Mouse (Mus musculus): ENCODE data around the gene Gapt. TPM values are rescaled to one million over a fixed set of nuclear protein-coding genes. Genes with fewer than 3 reads are reported as not detected.
"Not testable (repeated sequence)": the region's sequence is repeated elsewhere in the genome, so short reads cannot be mapped to it uniquely, and the experiment has no call there.

The Gapt gene
- polyA plus RNA-seq, 1 experiment from 2014 or later, result 0.38 TPM

DNA sequence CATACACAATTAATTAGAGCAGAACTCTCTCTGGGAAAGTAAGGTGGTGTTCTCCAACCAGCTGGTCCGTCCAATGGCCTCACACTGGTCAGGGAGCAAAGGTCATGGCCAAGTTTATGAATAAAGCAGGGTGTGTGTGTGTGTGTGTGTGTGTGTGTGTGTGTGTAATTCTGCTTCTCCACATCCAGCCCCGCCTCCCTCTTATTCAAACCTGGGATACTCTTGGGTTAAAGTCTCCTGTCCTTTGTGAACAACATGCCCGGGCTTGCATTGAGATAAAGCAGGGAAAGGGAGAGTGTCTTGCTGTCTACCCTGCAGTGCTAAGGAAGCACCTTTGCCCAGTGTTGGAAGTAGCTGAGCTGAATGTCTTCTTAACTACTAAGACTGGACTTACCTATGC lies 35.6 kb upstream of the Gapt start:
- 52% methylated on average over 3 of the region's 3 CpGs for WGBS
- no peak for ATAC-seq (replicated peaks; ENCODE audit: low FRiP score)
- Histone ChIP-seq H3K4me3 (replicated peaks) (no peak overlapping the region), H3K4me2 (no peak overlapping the region), H3K27ac (no peak overlapping the region), H3K4me1 (peaks cover 7% of the 10 kb centered on the region), H3K9ac (no peak overlapping the region), H3K36me3 (peaks cover 4% of the 10 kb centered on the region), H3K27me3 (peaks cover 5% of the 10 kb centered on the region; the same call in 1 of the 2 replicates), H3K9me3 (replicated peaks) (no peaks in the 10 kb centered on the region)

GRCm38 (mm10) chr13:110392210-110392609 lies 35.2 kb upstream of the Gapt start:
- Histone ChIP-seq H3K9ac (no peak overlapping the region), H3K36me3 (no peaks in the 10 kb centered on the region), H3K4me2 (no peak overlapping the region), H3K27ac (no peak overlapping the region), H3K4me1 (peaks cover 7% of the 10 kb centered on the region), H3K4me3 (replicated peaks) (no peak overlapping the region), H3K27me3 (peaks cover 5% of the 10 kb centered on the region; the same call in 1 of the 2 replicates), H3K9me3 (replicated peaks) (no peaks in the 10 kb centered on the region)
- WGBS, result 21% methylated on average over 8 of the region's 8 CpGs
- ATAC-seq (replicated peaks; ENCODE audit: low FRiP score), result no peak

DNA sequence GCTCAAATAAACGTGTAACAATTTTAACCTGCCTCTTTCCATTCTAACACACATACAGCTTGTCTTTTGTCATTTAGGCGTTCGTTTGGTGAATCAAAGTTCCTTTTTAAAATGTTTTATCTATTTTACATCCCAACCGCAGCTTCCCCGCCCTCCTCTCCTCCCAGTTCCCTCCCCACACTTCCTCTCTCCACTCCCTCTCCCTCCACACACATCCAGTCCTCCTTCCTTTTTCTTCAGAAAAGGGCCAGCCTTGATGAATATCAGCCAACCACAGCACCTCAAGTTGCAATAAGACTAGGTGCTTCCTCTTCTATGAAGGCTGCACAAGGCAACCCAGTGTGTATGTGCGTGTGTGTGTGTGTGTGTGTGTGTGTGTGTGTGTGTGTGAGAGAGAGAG lies 27.5 kb upstream of the Gapt start:
- ATAC-seq (replicated peaks; ENCODE audit: low FRiP score), result no peak
- H3K9ac ChIP-seq, result no peak overlapping the region
- H3K4me3 ChIP-seq (replicated peaks), result no peak overlapping the region
- H3K9me3 ChIP-seq (replicated peaks), result no peaks in the 10 kb centered on the region
- no peak overlapping the region for H3K4me2 ChIP-seq
- no peaks in the 10 kb centered on the region for H3K36me3 ChIP-seq
- H3K27me3 ChIP-seq, result no peaks in the 10 kb centered on the region
- no peak overlapping the region for H3K27ac ChIP-seq
- 74% methylated on average over 6 of the region's 6 CpGs for WGBS
- H3K4me1 ChIP-seq, result no peaks in the 10 kb centered on the region

DNA sequence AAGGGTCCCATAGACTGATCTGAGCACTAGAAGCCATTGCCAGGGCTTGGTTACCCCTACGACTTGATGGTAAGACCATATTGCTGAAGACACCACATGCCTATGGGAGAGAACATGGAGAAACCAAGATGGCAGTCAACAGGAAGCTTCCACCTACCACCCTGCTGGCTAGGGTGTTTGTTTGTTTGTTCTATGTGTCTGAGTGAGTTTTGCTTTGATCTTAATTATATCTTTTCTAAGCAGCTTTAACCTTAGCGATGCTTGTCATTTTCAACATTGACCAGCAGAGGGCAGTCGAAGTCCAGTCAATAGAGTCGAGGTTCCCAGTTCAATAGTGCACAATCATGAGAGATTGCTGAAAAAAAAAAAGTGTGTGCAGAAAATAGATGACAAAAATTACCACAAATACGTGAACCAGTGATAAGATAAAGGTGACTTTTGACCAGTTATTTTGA lies 25.5 kb upstream of the Gapt start:
- ATAC-seq (replicated peaks; ENCODE audit: low FRiP score), result 0 out of 2 replicates have a peak, but pooled peaks have one; percentile 9
- H3K27me3 ChIP-seq, result no peaks in the 10 kb centered on the region
- H3K9ac ChIP-seq, result no peak overlapping the region
- no peaks in the 10 kb centered on the region for H3K4me1 ChIP-seq
- no peaks in the 10 kb centered on the region for H3K36me3 ChIP-seq
- no peaks in the 10 kb centered on the region for H3K9me3 ChIP-seq (replicated peaks)
- H3K4me3 ChIP-seq (replicated peaks), result no peak overlapping the region
- no peak overlapping the region for H3K27ac ChIP-seq
- 21% methylated on average over 5 of the region's 5 CpGs for WGBS
- H3K4me2 ChIP-seq, result no peak overlapping the region

- WGBS, result 96% methylated on average over 1 of the region's 1 CpGs
- Histone ChIP-seq H3K36me3 (no peaks in the 10 kb centered on the region), H3K27me3 (no peaks in the 10 kb centered on the region), H3K4me3 (replicated peaks) (no peak overlapping the region), H3K9me3 (replicated peaks) (no peaks in the 10 kb centered on the region), H3K9ac (no peak overlapping the region), H3K27ac (no peak overlapping the region), H3K4me2 (no peak overlapping the region), H3K4me1 (no peaks in the 10 kb centered on the region)
- ATAC-seq (replicated peaks; ENCODE audit: low FRiP score), result no peak
These were observed 12.7 kb upstream of the Gapt start for GRCm38 (mm10) chr13:110369673-110370072.

DNA sequence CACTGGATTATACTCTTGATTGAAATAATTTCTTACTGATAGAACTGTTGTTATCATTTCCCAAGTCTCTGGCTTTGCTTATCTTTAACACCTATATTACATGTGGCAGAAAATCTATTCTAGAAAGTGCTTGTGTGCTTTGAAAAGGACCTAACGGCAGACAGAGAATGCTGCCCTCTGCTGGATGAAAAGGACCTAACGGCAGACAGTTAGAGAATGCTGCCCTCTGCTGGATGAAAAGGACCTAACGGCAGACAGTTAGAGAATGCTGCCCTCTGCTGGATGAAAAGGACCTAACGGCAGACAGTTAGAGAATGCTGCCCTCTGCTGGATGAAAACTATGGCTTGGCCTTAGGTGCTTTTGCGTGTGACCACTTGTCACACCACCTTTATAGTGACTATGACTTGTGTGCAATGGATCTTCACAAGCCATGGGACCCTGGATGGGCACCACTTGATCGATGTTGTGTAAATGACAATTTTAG lies 11.6 kb upstream of the Gapt start:
- not testable (repeated sequence) for ATAC-seq (replicated peaks; ENCODE audit: low FRiP score); H3K4me2 ChIP-seq; H3K9ac ChIP-seq; H3K4me3 ChIP-seq (replicated peaks); H3K9me3 ChIP-seq (replicated peaks); H3K4me1 ChIP-seq; H3K36me3 ChIP-seq; H3K27me3 ChIP-seq; H3K27ac ChIP-seq
- WGBS, result 56% methylated on average over 6 of the region's 6 CpGs

GRCm38 (mm10) chr13:110367961-110368555 lies 11.1 kb upstream of the Gapt start:
- no peaks in the 10 kb centered on the region for H3K9me3 ChIP-seq (replicated peaks)
- H3K27me3 ChIP-seq, result no peaks in the 10 kb centered on the region
- no peak overlapping the region for H3K27ac ChIP-seq
- no peaks in the 10 kb centered on the region for H3K36me3 ChIP-seq
- H3K4me2 ChIP-seq, result no peak overlapping the region
- H3K4me1 ChIP-seq, result no peaks in the 10 kb centered on the region
- no peak overlapping the region for H3K4me3 ChIP-seq (replicated peaks)
- no peak overlapping the region for H3K9ac ChIP-seq
- 87% methylated on average over 3 of the region's 3 CpGs for WGBS
- ATAC-seq (replicated peaks; ENCODE audit: low FRiP score), result no peak

DNA sequence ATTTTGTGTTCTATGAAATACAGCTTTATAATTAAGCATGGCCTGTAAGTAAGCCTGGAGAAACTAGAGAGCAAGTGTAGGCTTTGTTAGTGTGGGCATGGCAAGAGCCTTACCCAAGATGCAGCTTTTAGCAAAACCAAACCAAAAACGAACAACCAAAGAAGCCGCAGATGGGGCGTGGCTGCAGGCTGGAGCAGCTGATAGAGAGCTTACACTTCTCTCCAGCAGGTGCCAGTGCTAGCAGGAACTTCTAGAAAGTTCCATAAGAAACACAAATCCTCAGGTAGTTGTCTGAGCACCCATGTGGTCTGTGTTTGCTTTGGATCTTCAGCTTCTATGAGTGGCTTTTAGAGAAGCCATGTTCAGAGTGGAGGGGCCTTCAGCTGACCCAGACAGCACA lies 9.5 kb upstream of the Gapt start:
- no peak overlapping the region for H3K9ac ChIP-seq
- H3K4me2 ChIP-seq, result no peak overlapping the region
- ATAC-seq (replicated peaks; ENCODE audit: low FRiP score), result no peak
- no peaks in the 10 kb centered on the region for H3K27me3 ChIP-seq
- WGBS, result 89% methylated on average over 3 of the region's 3 CpGs
- H3K36me3 ChIP-seq, result no peaks in the 10 kb centered on the region
- no peak overlapping the region for H3K4me3 ChIP-seq (replicated peaks)
- no peaks in the 10 kb centered on the region for H3K4me1 ChIP-seq
- no peaks in the 10 kb centered on the region for H3K9me3 ChIP-seq (replicated peaks)
- no peak overlapping the region for H3K27ac ChIP-seq

GRCm38 (mm10) chr13:110363722-110364121 lies 6.7 kb upstream of the Gapt start:
- Histone ChIP-seq H3K4me2 (no peak overlapping the region), H3K9ac (no peak overlapping the region), H3K36me3 (no peaks in the 10 kb centered on the region), H3K4me1 (no peaks in the 10 kb centered on the region), H3K27me3 (no peaks in the 10 kb centered on the region), H3K4me3 (replicated peaks) (no peak overlapping the region), H3K9me3 (replicated peaks) (no peaks in the 10 kb centered on the region), H3K27ac (no peak overlapping the region)
- ATAC-seq (replicated peaks; ENCODE audit: low FRiP score), result no peak
- 80% methylated on average over 6 of the region's 6 CpGs for WGBS

DNA sequence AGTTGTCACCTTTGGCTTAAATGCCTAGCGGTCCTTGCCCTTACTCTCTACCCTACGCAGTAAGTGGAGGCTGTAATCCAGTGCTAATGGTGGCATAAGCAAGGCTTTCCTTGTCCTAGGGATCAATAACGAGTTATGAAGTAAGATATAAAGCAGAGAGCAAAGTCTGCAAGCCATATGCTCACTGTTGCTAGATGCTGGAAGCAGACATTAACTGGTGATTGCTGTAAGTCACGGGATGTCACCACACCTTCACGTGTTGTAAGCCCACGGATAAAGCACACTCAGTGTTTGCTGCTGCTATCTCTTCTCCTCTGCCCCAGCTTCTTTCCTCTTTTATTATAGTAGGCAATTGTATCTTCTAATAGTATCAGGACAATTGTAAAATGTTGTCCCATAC lies 5.9 kb downstream of the Gapt start:
- 85% methylated on average over 6 of the region's 6 CpGs for WGBS
- Histone ChIP-seq H3K4me1 (no peaks in the 10 kb centered on the region), H3K27ac (no peak overlapping the region), H3K4me3 (replicated peaks) (no peak overlapping the region), H3K27me3 (no peaks in the 10 kb centered on the region), H3K9ac (no peak overlapping the region), H3K4me2 (no peak overlapping the region), H3K9me3 (replicated peaks) (no peaks in the 10 kb centered on the region), H3K36me3 (no peaks in the 10 kb centered on the region)
- no peak for ATAC-seq (replicated peaks; ENCODE audit: low FRiP score)

DNA sequence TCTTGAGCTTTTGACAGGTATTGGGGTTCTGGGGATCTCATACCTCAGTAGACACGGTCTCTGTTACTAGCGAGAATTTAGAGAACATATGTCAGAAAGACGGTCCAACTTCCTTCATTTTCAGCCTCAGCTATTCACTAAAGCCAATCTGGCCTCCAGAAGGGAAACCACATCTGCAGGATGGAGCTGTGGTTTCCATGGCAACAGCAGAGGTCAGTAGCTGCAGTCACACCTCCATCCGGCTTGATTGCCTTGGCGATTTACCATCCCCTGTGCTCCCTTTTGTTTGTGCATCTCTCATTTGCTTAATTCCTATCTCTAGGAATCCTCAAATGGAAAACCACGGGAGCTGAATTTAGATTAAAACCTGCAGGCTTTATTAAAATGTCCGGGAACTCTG lies 10.3 kb downstream of the Gapt start:
- no peak overlapping the region for H3K9ac ChIP-seq
- no peaks in the 10 kb centered on the region for H3K36me3 ChIP-seq
- no peak overlapping the region for H3K4me3 ChIP-seq (replicated peaks)
- no peaks in the 10 kb centered on the region for H3K9me3 ChIP-seq (replicated peaks)
- no peaks in the 10 kb centered on the region for H3K4me1 ChIP-seq
- no peak overlapping the region for H3K27ac ChIP-seq
- no peak overlapping the region for H3K4me2 ChIP-seq
- ATAC-seq (replicated peaks; ENCODE audit: low FRiP score), result no peak
- WGBS, result 47% methylated on average over 7 of the region's 7 CpGs
- H3K27me3 ChIP-seq, result no peaks in the 10 kb centered on the region

DNA sequence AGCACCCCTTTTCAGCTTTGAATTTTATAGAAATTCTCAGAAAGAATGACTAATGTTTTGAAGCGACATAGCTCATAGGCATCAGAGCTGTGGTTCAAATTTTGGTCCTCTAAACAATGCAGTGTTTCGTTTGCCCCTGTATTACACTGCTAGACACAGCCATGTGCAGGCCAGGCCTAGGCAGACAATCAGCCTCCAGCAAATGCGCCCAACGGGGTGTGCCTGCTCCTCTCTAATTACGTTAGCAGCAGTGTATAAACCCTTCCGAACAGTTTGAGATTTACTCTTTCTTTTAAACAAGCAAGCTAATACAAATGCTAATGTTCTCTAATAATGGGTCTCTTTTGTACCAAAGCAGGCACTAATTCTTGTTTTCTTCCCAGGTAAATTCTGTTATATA lies 14.4 kb downstream of the Gapt start:
- no peaks in the 10 kb centered on the region for H3K27me3 ChIP-seq
- 78% methylated on average over 6 of the region's 6 CpGs for WGBS
- no peak overlapping the region for H3K9ac ChIP-seq
- no peak overlapping the region for H3K27ac ChIP-seq
- H3K4me1 ChIP-seq, result no peaks in the 10 kb centered on the region
- no peak overlapping the region for H3K4me3 ChIP-seq (replicated peaks)
- no peaks in the 10 kb centered on the region for H3K36me3 ChIP-seq
- no peak overlapping the region for H3K4me2 ChIP-seq
- no peaks in the 10 kb centered on the region for H3K9me3 ChIP-seq (replicated peaks)
- no peak for ATAC-seq (replicated peaks; ENCODE audit: low FRiP score)

- no peaks in the 10 kb centered on the region for H3K27me3 ChIP-seq
- no peak overlapping the region for H3K9ac ChIP-seq
- no peak overlapping the region for H3K27ac ChIP-seq
- no peaks in the 10 kb centered on the region for H3K9me3 ChIP-seq (replicated peaks)
- H3K4me2 ChIP-seq, result no peak overlapping the region
- no peaks in the 10 kb centered on the region for H3K4me1 ChIP-seq
- H3K4me3 ChIP-seq (replicated peaks), result no peak overlapping the region
- no peaks in the 10 kb centered on the region for H3K36me3 ChIP-seq
- ATAC-seq (replicated peaks; ENCODE audit: low FRiP score), result no peak
- WGBS, result 92% methylated on average over 14 of the region's 14 CpGs
These were observed 23.9 kb downstream of the Gapt start for GRCm38 (mm10) chr13:110332958-110333597.
